Mouse (Mus musculus) brain, adult 2 months (tissue): ENCODE data around the gene Dctn5.

Experiments
- DNase-seq: peaks from one replicate; pipeline ENCODE4 v3.0.0; 2011; ENCODE audit warnings: low read depth, low spot score

Gene Dctn5

GRCm38 (mm10) chr7:122160037-122160436 lies 27.2 kb downstream of the Dctn5 start:
- DNase-seq: no peak

- no peak for DNase-seq
These were observed 30.9 kb downstream of the Dctn5 start for GRCm38 (mm10) chr7:122163766-122164165.

- DNase-seq: no peak
These were observed 34.4 kb downstream of the Dctn5 start for GRCm38 (mm10) chr7:122167203-122167602.

GRCm38 (mm10) chr7:122170705-122171104 lies 37.9 kb downstream of the Dctn5 start:
- no peak for DNase-seq

- no peak for DNase-seq
These were observed 38.8 kb downstream of the Dctn5 start for GRCm38 (mm10) chr7:122171613-122172012.

GRCm38 (mm10) chr7:122180720-122181119 lies 47.9 kb downstream of the Dctn5 start:
- no peak for DNase-seq

- no peak for DNase-seq
These were observed 51.7 kb downstream of the Dctn5 start for GRCm38 (mm10) chr7:122184569-122184968.

GRCm38 (mm10) chr7:122186043-122186442 lies 53.2 kb downstream of the Dctn5 start, which contains the start of gene Ern2:
Gene Ern2, minus strand, starts transcription at chr7:122186207.
- no peak for DNase-seq

- DNase-seq: peak; percentile 51
These were observed 56.6 kb downstream of the Dctn5 start for GRCm38 (mm10) chr7:122189484-122189883.

- DNase-seq: no peak
These were observed 58.3 kb downstream of the Dctn5 start for GRCm38 (mm10) chr7:122191097-122191496.

GRCm38 (mm10) chr7:122193919-122194318 lies 61.1 kb downstream of the Dctn5 start:
- no peak for DNase-seq

GRCm38 (mm10) chr7:122196771-122197170 lies 63.9 kb downstream of the Dctn5 start:
- DNase-seq: no peak

GRCm38 (mm10) chr7:122197306-122197705 lies 64.5 kb downstream of the Dctn5 start:
- peak; percentile 75 for DNase-seq
